Mouse (Mus musculus) kidney, embryonic 14.5 days (tissue): Measurements from ENCODE around the gene Gm21970. TPM values are rescaled to one million over a fixed set of nuclear protein-coding genes. Genes with fewer than 3 reads are reported as not detected.
"Not testable (repeated sequence)": the region's sequence is repeated elsewhere in the genome, so short reads cannot be mapped to it uniquely, and the experiment has no call there.

Experiments used
- ATAC-seq: fragments of 200-750 bp; cut with Nextera tagmentation; 2 replicates; pipeline ENCODE4 v1.8.0; 2017; ENCODE audit warnings: moderate number of reproducible peaks, mild to moderate bottlenecking, moderate TSS enrichment, moderate library complexity; ENCODE audit not compliant: low FRiP score, low TSS enrichment
- H3K27ac ChIP-seq: fragments of 300-500 bp; sonication (generic); 2 replicates; pipeline ENCODE4 v1.5.1; 2014; ENCODE audit warnings: low read depth, mild to moderate bottlenecking, low read length, moderate library complexity, mixed read lengths
- H3K27me3 ChIP-seq: fragments of 300-500 bp; sonication (generic); 2 replicates; pipeline ENCODE4 v1.6.1; 2014; ENCODE audit warnings: mild to moderate bottlenecking, low read length; ENCODE audit not compliant: control insufficient read depth, insufficient read depth
- H3K36me3 ChIP-seq: fragments of 300-500 bp; sonication (generic); 2 replicates; pipeline ENCODE4 v1.6.1; 2014; ENCODE audit warnings: low read length, mixed read lengths; ENCODE audit not compliant: control insufficient read depth, insufficient read depth
- H3K4me1 ChIP-seq: fragments of 300-500 bp; sonication (generic); 2 replicates; pipeline ENCODE4 v1.6.1; 2014; ENCODE audit warnings: low read length, mixed read lengths; ENCODE audit not compliant: control insufficient read depth, insufficient read depth
- H3K4me2 ChIP-seq: fragments of 300-500 bp; sonication (generic); replicated peaks from 2 replicates; pipeline ENCODE4 v1.6.1; 2014; ENCODE audit warnings: low read depth, mild to moderate bottlenecking, low read length
- H3K4me3 ChIP-seq: fragments of 300-500 bp; sonication (generic); 2 replicates; pipeline ENCODE4 v1.5.1; 2014; ENCODE audit warnings: mild to moderate bottlenecking, low read length
- H3K9ac ChIP-seq: fragments of 300-500 bp; sonication (generic); 2 replicates; pipeline ENCODE4 v1.6.1; 2014; ENCODE audit warnings: low read depth, mild to moderate bottlenecking, low read length, moderate library complexity
- H3K9me3 ChIP-seq: fragments of 300-500 bp; sonication (generic); 2 replicates; pipeline ENCODE4 v1.6.1; 2016; ENCODE audit warnings: low read length; ENCODE audit not compliant: control insufficient read depth
- WGBS: fragments of 180-500 bp; shearing (Covaris S2); extraction: QIAGEN DNeasy Blood & Tissue Kit; methylation state at CpG from one replicate; pipeline ENCODE4 v1.1.7; 2014; 5-methylcytosine and 5-hydroxymethylcytosine counted together
- polyA plus RNA-seq: library from polyadenylated mRNA; unstranded; fragments of >200 nt; fragmentation: Nextera tagmentation; extraction: Ambion mirVana; gene quantifications from 2 replicates; pipeline ENCODE4 v1.2.1, GENCODE M21; 2014

Gene Gm21970
- polyA plus RNA-seq, 1 experiment from 2014 or later, result not detected

DNA sequence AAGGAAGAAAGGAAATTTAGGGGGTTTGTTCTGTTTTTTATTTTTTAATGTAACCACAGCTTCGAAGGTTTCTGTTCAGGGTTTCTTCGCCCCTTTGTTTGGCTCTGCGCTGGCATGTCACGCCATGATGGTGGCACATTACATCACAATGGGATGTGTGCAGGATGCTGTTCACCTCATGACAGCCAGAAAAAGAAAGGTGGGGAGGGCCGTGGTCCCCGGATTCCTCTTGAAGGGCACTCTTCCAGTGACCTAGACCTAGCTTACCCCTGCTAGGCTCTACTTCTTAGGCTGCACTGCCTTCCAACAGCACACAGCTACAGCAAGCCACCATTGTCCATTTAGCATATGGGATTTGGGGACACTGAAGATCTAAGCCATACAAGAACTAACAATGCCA lies 34.3 kb downstream of the Gm21970 start:
- Histone ChIP-seq H3K4me3 (no peak overlapping the region), H3K27me3 (no peaks in the 10 kb centered on the region), H3K4me2 (no peak overlapping the region), H3K36me3 (peaks cover 29% of the 10 kb centered on the region), H3K9me3 (no peaks in the 10 kb centered on the region; the same call in 1 of the 2 replicates), H3K4me1 (no peaks in the 10 kb centered on the region), H3K27ac (no peak overlapping the region), H3K9ac (no peak overlapping the region)
- WGBS, result 95% methylated on average over 6 of the region's 6 CpGs
- ATAC-seq, result no peak

DNA sequence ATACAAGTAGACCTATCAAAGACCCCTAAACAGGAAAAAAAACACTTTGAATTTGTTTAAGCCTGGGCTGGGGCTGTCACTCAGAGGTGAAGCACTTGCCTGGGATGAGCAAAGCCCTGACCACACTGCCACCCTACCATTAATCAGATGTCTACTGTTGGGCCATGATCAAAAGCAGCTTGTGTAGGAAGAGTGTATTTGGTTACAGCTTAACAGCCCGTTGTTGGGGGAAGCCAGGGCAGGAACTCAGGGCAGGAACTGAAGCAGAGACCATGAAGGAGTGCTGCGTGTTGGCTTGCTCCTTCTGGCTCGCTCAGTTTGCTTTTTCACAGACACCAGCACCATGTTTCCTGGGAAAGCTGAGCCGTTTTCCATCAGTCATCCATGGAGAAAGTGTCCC lies 35.1 kb downstream of the Gm21970 start:
- 56% methylated on average over 4 of the region's 4 CpGs for WGBS

DNA sequence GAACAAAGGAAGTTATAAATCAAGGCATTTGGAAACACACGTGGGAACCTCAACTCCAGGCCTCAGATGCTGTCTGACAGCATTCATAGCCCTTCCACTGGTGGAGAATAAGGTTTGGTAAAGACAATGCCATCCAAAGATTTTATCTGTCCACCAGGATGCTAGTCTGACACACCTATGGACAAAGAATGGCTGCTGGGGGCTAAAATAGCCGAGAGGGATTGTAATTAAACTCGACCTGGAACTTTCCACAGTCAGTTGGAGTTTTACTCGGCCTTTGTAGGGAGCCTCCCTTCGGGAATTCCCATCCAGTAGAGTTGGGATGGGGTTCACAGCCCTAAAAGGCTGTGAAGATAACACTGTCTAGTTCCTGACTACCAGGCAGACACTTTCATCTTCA lies 35.9 kb downstream of the Gm21970 start:
- 53% methylated on average over 5 of the region's 5 CpGs for WGBS
- no peak overlapping the region for H3K9ac ChIP-seq
- ATAC-seq, result no peak
- no peaks in the 10 kb centered on the region for H3K27me3 ChIP-seq
- peaks cover 24% of the 10 kb centered on the region for H3K36me3 ChIP-seq
- H3K4me2 ChIP-seq, result no peak overlapping the region
- no peak overlapping the region for H3K27ac ChIP-seq
- H3K4me3 ChIP-seq, result no peak overlapping the region
- no peaks in the 10 kb centered on the region for H3K4me1 ChIP-seq
- H3K9me3 ChIP-seq, result no peaks in the 10 kb centered on the region; the same call in 1 of the 2 replicates

More for the DNA sequence above, 35.1 kb downstream of the Gm21970 start:
- H3K9me3 ChIP-seq, result no peaks in the 10 kb centered on the region; the same call in 1 of the 2 replicates
- no peaks in the 10 kb centered on the region for H3K27me3 ChIP-seq
- peaks cover 29% of the 10 kb centered on the region for H3K36me3 ChIP-seq
- H3K9ac ChIP-seq, result no peak overlapping the region
- H3K27ac ChIP-seq, result no peak overlapping the region
- H3K4me3 ChIP-seq, result no peak overlapping the region
- no peaks in the 10 kb centered on the region for H3K4me1 ChIP-seq
- ATAC-seq, result no peak
- no peak overlapping the region for H3K4me2 ChIP-seq

DNA sequence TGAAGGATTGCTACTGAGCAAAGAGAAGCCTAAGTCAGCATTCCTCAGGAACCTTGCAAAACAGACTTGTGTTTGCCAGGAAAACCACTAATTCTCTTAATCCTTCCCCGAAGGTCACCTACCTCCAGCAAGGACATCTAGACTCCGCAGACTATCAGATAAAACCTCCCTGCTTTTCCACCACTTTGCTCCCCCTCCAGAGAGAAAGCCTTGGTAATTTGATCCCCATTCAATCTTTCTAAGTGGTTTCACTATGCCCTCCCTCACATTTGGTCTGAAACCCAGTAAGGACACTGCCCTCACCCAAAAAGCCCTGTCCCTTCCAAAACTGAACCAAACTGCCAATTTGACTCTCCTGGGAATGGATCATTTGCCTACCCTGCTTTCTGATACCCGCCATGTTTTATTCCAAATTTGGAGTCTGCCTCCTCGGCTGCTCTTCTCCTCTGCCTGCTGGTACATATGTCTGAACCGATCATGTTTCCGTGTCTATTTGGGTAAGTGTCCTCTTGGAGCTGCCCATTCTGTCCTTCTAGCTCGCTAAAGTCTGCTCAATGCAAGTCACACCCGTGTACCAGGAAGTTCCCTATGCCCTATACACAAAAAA lies 36.8 kb downstream of the Gm21970 start:
- Histone ChIP-seq H3K4me1 (no peaks in the 10 kb centered on the region), H3K36me3 (peaks cover 21% of the 10 kb centered on the region), H3K27ac (no peak overlapping the region), H3K9me3 (no peaks in the 10 kb centered on the region; the same call in 1 of the 2 replicates), H3K4me2 (no peak overlapping the region), H3K27me3 (no peaks in the 10 kb centered on the region), H3K4me3 (no peak overlapping the region), H3K9ac (no peak overlapping the region)
- 51% methylated on average over 8 of the region's 8 CpGs for WGBS
- no peak for ATAC-seq

DNA sequence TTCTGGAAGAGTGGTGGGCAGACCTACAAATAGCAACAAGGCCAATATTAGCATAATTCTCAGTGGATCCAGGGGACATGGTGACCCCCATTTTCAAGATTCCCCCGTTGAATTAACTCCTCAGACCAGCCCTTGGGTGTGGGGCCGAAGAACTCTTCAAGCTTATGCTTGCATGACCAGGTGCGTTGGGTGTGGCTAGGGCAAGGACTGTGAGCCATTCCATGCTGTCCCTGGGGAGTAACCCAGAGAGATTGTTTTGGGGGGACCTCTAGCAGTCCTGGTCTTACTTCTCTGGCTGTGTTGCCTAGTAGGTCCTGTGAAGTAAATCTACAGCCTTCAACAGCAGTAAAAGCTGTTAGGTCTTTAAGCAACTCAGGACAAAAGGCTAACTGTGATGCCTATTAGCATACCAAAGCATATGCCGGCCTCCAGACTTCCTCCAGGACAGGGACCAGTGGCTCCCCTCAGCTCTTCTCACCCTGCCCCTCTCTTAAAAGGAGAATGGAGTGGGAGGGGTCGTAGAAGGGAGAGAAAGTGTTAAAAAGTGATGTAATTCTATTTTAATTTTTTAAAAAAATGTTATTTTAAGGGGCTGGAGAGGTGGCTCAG lies 41.3 kb downstream of the Gm21970 start:
- Histone ChIP-seq H3K4me1 (no peaks in the 10 kb centered on the region), H3K27ac (no peak overlapping the region), H3K9me3 (no peaks in the 10 kb centered on the region; the same call in 1 of the 2 replicates), H3K9ac (no peak overlapping the region), H3K4me2 (no peak overlapping the region), H3K4me3 (no peak overlapping the region), H3K27me3 (no peaks in the 10 kb centered on the region), H3K36me3 (no peaks in the 10 kb centered on the region)
- ATAC-seq, result no peak
- WGBS, result 40% methylated on average over 5 of the region's 5 CpGs

DNA sequence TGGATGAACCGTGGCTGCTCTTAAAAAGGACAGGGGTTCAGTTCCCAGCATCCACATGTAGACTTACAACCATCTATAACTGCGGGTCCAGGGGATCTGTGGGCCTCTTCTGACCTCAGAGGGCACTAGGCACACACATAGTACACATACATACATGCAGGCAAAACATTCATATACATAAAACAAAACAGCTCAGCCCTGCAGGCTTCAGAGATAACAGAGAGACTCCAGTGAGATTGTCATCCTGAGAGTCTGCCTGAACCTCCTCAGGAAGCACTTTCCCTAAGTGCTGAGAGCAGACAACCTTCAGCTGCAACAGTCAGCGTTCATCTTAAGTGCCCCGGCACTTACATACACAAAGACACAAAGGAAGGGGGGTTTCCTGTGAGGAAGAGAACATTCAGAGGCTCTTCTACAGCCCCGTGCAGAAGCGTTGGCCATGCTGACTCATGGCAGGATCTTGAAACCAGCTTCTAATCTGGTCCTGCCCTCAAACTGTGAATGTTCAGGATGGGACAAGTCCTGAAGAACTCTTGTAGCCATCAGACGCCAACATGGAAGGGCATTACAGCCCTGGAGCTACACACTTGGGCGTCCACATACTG lies 41.9 kb downstream of the Gm21970 start:
- H3K9ac ChIP-seq, result no peak overlapping the region
- no peak overlapping the region for H3K27ac ChIP-seq
- H3K36me3 ChIP-seq, result no peaks in the 10 kb centered on the region
- H3K9me3 ChIP-seq, result no peaks in the 10 kb centered on the region; the same call in 1 of the 2 replicates
- no peak overlapping the region for H3K4me3 ChIP-seq
- H3K27me3 ChIP-seq, result no peaks in the 10 kb centered on the region
- no peak for ATAC-seq
- no peak overlapping the region for H3K4me2 ChIP-seq
- H3K4me1 ChIP-seq, result no peaks in the 10 kb centered on the region
- 51% methylated on average over 8 of the region's 8 CpGs for WGBS

DNA sequence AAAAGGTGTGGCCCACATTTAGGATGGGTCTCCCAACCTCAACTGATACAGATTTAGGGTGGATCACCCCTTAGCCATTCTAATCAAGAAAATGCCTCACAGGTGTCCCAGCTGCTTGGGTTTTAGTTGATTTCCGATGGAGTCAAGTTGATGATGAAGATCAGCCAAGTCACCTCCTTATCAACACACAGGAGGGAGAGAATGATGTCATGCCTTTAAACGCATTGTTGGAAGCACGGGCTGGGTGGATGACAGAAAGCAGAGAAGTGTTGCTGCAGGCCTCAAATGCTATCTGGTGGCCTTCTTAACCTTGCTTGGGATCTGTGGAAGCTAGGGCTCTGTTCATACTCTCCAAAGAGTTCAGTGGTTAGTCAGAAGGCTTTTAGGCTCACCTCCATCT lies 42.6 kb downstream of the Gm21970 start:
- Histone ChIP-seq H3K36me3 (no peaks in the 10 kb centered on the region), H3K9me3 (no peaks in the 10 kb centered on the region; the same call in 1 of the 2 replicates), H3K27me3 (no peaks in the 10 kb centered on the region), H3K4me1 (no peaks in the 10 kb centered on the region), H3K4me2 (no peak overlapping the region), H3K27ac (no peak overlapping the region), H3K9ac (no peak overlapping the region), H3K4me3 (no peak overlapping the region)
- ATAC-seq, result no peak
- 90% methylated on average over 3 of the region's 3 CpGs for WGBS

DNA sequence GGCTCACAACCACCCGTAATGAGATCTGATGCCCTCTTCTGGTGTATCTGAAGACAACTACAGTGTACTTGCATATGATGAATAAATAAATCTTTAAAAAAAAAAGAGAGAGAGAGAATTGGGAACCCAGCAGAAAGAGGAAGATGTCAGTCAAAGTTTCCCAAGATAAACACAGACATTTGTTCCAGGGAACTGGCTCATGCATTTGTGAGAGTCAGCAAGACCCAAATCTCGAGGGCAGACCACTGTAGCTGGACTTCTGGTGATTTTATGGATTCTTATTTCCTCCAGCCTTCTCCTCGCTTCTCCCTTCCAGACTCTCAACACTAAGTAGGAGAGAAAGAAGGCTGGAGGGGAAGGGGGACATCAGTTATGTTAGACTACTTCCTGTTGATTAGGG lies 46.6 kb downstream of the Gm21970 start:
- Histone ChIP-seq H3K36me3 (no peaks in the 10 kb centered on the region), H3K27me3 (no peaks in the 10 kb centered on the region), H3K9me3 (no peaks in the 10 kb centered on the region), H3K4me3 (no peak overlapping the region), H3K4me2 (no peak overlapping the region), H3K9ac (no peak overlapping the region), H3K27ac (no peak overlapping the region), H3K4me1 (no peaks in the 10 kb centered on the region)
- 77% methylated on average over 3 of the region's 3 CpGs for WGBS
- ATAC-seq, result no peak

DNA sequence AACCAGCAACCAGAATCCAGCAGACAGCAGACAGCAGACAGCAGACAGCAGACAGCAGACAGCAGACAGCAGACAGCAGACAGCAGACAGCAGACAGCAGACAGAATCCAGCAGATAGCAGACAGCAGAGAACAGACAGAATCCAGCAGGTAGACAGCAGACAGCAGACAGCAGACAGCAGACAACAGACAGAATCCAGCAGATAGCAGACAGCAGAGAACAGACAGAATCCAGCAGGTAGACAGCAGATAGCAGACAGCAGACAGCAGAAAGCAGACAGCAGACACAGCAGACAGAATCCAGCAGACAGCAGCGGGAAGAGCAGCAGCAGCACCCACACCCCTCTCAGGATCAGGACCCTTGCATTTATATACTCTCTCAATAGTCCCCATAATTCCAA lies 47.1 kb downstream of the Gm21970 start:
- H3K9ac ChIP-seq, ATAC-seq, H3K4me3 ChIP-seq, H3K27ac ChIP-seq, H3K9me3 ChIP-seq, H3K4me1 ChIP-seq, H3K27me3 ChIP-seq, H3K36me3 ChIP-seq, H3K4me2 ChIP-seq: not testable (repeated sequence)
- 82% methylated on average over 1 of the region's 1 CpGs for whole genome bisulfite sequencing
